Mouse (Mus musculus): ENCODE data around the gene Cldn17. TPM values are rescaled to one million over a fixed set of nuclear protein-coding genes. Genes with fewer than 3 reads are reported as not detected.

Cldn17 gene
- 1.3 and 2.4 TPM in 2 replicates for polyA plus RNA-seq (2015; fragmentation: Nextera tagmentation; extraction: Ambion mirVana)

DNA sequence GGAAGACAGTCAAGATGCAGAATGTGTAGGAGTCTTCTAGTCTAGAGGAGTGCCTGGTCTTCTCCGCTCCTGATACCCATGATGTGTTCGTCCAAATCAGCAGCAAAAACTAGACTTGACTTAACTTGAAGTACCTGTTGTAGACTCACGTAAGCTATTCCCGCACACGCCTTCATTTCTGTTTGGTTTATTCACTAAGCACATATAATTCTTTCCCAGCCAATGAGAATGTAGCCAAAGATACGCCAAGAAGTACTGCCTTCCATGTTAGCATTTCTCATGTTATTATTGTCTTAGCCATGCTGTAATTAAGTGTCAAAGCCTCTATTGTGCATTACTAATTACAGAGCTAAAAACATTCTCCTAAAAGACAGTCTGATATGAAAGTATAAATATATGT, at the start of gene Cldn17:
Cldn17 (minus strand) TSS at position 101 of the 400 bp plus-strand sequence.
- WGBS = 82% methylated on average over 6 of the region's 6 CpGs
- H3K36me3 ChIP-seq = no peaks in the 10 kb centered on the region

DNA sequence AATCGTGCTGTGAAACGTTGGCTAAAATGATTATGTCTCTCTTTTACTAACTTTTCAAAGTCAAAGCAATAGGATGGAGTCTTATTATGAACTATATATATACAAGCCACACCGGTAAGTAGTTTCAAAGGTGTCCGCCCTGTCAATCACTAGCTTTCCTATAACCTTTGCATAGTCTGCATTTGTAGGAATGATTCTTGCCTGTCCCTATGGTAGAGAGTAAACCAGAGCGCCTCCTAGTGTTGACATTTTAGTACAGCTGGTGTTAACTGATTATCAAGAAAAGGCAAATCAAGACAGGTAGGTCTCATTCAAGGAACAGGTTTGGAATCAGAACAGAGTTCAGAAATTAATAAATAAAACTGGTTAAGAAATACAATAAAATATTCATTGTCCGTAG, 35.7 kb upstream of the Cldn17 start:
- Histone ChIP-seq H3K4me2 (replicated peaks) (no peak overlapping the region), H3K4me1 (no peaks in the 10 kb centered on the region), H3K9ac (no peak overlapping the region), H3K4me3 (replicated peaks) (no peak overlapping the region), H3K9me3 (replicated peaks) (no peaks in the 10 kb centered on the region), H3K36me3 (no peaks in the 10 kb centered on the region), H3K27ac (replicated peaks) (no peak overlapping the region), H3K27me3 (no peaks in the 10 kb centered on the region)
- ATAC-seq (ENCODE audit: insufficient number of reproducible peaks, low FRiP score, low TSS enrichment, low read depth) = no peak
- 59% methylated on average over 6 of the region's 6 CpGs for WGBS

More for the DNA sequence above, at the start of gene Cldn17:
- Histone ChIP-seq H3K27me3 (no peaks in the 10 kb centered on the region), H3K4me2 (replicated peaks) (no peak within 1 kb of the TSS), H3K9ac (no peak within 1 kb of the TSS), H3K27ac (replicated peaks) (no peak within 1 kb of the TSS), H3K4me3 (replicated peaks) (no peak within 1 kb of the TSS), H3K9me3 (replicated peaks) (no peaks in the 10 kb centered on the region), H3K4me1 (no peaks in the 10 kb centered on the region)
- no peak for ATAC-seq (ENCODE audit: insufficient number of reproducible peaks, low FRiP score, low TSS enrichment, low read depth)

DNA sequence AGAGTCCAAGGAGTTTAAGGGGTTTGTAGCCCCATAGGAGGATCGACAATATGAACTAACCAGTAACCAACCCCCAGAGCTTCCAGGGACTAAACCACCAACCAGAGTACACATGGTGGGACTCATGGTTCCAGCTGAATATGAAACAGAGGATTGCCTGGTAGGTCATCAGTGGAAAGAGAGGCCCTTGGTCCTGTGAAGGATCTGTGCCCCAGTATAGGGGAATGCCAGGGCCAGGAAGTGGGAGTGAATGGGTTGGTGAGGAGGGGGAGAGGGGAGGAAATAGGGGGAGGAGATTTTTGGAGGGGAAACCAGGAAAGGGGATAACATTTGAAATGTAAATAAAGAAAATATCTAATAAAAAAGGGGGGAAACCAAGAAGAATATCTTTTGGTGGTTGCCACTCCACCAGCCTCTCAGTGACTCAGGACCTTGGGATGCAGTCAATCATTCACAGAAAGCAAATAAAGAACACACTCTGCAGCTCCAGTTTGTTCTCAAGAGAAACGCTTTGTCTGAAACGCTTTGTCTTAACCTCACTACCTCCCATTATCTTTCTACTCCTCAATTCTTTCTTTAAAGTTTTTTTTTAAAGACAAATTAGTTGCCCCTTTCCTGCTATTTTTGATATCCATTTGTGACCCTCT, 33.2 kb upstream of the Cldn17 start:
- WGBS = 76% methylated on average over 3 of the region's 3 CpGs
- Histone ChIP-seq H3K4me1 (no peaks in the 10 kb centered on the region), H3K4me3 (replicated peaks) (no peak overlapping the region), H3K27me3 (no peaks in the 10 kb centered on the region), H3K27ac (replicated peaks) (no peak overlapping the region), H3K9me3 (replicated peaks) (no peaks in the 10 kb centered on the region), H3K4me2 (replicated peaks) (no peak overlapping the region), H3K9ac (no peak overlapping the region), H3K36me3 (no peaks in the 10 kb centered on the region)
- ATAC-seq (ENCODE audit: insufficient number of reproducible peaks, low FRiP score, low TSS enrichment, low read depth) = no peak

DNA sequence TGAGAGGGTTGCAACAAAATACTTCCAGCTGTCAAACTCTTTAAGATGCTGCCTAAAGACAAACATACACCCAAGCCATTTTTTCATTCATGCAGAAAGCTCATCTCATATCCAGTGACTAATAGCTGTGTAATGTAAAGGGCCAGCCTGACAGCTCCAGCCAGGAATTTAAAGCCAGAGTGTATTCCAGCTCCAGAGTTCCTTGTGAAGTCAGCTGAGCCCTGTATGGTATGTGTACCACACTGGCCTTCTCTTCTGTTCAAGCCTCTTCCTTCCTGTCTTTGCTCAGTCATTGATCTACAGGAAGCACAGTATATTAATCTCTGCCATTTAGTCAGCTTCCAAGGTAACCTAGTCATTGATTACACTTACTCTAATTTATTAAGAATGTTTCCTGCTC, 4.6 kb upstream of the Cldn17 start:
- ATAC-seq (ENCODE audit: insufficient number of reproducible peaks, low FRiP score, low TSS enrichment, low read depth) = no peak
- H3K27ac ChIP-seq (replicated peaks) = no peak overlapping the region
- H3K4me1 ChIP-seq = no peaks in the 10 kb centered on the region
- H3K36me3 ChIP-seq = no peaks in the 10 kb centered on the region
- H3K4me3 ChIP-seq (replicated peaks) = no peak overlapping the region
- no peak overlapping the region for H3K4me2 ChIP-seq (replicated peaks)
- no peaks in the 10 kb centered on the region for H3K9me3 ChIP-seq (replicated peaks)
- no peak overlapping the region for H3K9ac ChIP-seq
- H3K27me3 ChIP-seq = no peaks in the 10 kb centered on the region

DNA sequence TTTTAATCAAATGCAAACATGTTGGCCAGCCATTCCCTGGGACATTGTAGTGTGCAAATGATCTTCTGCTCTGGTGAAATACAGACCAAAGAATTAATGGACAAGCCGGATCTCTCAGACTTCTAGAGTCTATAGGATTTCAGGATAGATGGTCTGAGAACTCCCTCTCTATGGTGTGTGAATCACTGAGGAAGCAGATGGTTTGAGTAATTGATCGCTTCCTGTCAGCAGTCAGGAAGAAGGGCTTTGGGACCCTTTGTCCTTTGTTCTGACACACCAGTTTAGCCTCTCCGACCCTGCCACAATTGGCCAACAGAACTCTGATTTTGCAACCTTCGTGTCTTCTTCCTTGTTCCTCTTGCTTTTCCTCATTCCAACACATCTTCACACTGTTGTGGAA, 1.4 kb upstream of the Cldn17 start:
- WGBS = 51% methylated on average over 4 of the region's 4 CpGs
- Histone ChIP-seq H3K9me3 (replicated peaks) (no peaks in the 10 kb centered on the region), H3K36me3 (no peaks in the 10 kb centered on the region), H3K4me1 (no peaks in the 10 kb centered on the region), H3K27me3 (no peaks in the 10 kb centered on the region), H3K4me2 (replicated peaks) (no peak overlapping the region), H3K27ac (replicated peaks) (no peak overlapping the region), H3K9ac (no peak overlapping the region), H3K4me3 (replicated peaks) (no peak overlapping the region)
- no peak for ATAC-seq (ENCODE audit: insufficient number of reproducible peaks, low FRiP score, low TSS enrichment, low read depth)

DNA sequence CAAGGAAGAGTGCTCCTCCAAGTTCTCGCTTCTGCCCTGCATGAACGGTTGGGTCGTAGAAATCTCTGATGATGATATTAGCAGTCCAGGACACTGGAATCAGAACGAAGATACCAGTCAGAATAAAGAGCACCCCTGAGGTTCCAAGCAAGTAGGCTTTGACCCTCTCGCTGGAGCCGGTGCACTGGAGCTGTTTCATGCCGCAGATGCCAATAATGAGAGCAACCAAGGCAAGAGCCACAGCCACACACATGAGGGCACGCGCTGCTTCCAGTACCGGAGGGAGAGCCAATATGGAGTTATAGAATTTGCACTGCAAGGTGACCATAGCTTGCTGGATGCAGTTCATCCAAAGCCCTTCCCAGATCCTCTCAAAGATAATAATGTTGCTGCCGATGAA, 440 bp downstream of the Cldn17 start:
- H3K9ac ChIP-seq = no peak overlapping the region
- H3K27ac ChIP-seq (replicated peaks) = no peak overlapping the region
- H3K4me3 ChIP-seq (replicated peaks) = no peak overlapping the region
- H3K36me3 ChIP-seq = no peaks in the 10 kb centered on the region
- no peak overlapping the region for H3K4me2 ChIP-seq (replicated peaks)
- no peaks in the 10 kb centered on the region for H3K4me1 ChIP-seq
- H3K9me3 ChIP-seq (replicated peaks) = no peaks in the 10 kb centered on the region
- H3K27me3 ChIP-seq = no peaks in the 10 kb centered on the region
- 96% methylated on average over 11 of the region's 11 CpGs for WGBS
- no peak for ATAC-seq (ENCODE audit: insufficient number of reproducible peaks, low FRiP score, low TSS enrichment, low read depth)

DNA sequence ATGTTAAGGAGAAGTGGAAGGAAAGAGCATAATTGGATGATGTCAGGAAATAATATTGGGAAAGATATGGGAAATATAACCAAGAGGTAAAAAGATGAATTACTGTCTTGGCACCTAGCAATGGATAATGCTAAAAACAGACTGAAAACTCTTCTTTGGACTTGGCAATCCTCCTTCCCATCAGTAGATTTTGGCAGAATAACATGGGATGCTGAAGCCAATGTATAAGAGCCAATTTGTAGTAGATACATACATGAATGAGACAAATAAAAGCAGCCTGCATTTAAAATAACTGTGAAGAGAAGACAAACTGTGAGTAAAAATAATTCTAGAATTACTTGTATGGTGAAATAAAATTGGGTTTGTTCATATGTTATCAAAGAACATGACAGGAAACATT, 18.7 kb downstream of the Cldn17 start:
- ATAC-seq (ENCODE audit: insufficient number of reproducible peaks, low FRiP score, low TSS enrichment, low read depth) = no peak
- H3K27ac ChIP-seq (replicated peaks) = no peak overlapping the region
- H3K4me1 ChIP-seq = no peaks in the 10 kb centered on the region
- H3K9me3 ChIP-seq (replicated peaks) = no peaks in the 10 kb centered on the region
- H3K9ac ChIP-seq = no peak overlapping the region
- no peak overlapping the region for H3K4me3 ChIP-seq (replicated peaks)
- no peaks in the 10 kb centered on the region for H3K27me3 ChIP-seq
- no peaks in the 10 kb centered on the region for H3K36me3 ChIP-seq
- H3K4me2 ChIP-seq (replicated peaks) = no peak overlapping the region

DNA sequence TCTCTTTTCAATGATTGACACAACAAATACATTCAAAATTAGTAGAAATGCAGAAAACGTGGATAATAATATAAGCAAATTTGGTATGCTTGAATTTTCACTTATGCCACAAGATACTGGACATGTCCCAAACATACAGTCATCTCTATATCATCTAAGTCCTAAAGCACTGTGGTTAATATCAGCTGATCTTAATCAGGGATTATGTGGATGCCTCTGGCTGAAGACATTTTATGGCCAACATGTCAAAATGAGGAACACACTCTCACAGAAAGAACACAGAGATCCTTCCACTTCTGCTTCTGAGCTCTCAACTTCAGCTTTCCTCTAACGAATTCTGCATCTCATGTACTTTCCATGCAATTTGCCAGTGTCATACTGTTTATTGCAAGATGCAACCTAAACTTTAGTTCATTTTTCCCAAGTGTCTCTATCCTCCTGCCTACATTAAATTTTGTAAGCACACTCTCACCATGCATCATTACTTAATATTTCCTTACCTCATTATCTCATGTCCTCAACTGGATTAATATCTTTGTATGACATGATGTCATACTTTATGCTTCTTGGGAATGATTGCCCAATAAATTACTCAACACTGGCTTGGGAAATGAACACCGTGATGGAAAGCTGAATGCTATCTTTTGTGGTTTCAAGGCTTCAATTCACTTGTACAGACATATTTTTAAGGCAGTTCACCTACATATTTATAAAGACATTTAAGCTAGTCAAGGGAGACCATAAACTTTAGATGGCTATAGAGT, 26.6 kb downstream of the Cldn17 start:
- H3K9ac ChIP-seq = no peak overlapping the region
- 58% methylated on average over 3 of the region's 3 CpGs for WGBS

DNA sequence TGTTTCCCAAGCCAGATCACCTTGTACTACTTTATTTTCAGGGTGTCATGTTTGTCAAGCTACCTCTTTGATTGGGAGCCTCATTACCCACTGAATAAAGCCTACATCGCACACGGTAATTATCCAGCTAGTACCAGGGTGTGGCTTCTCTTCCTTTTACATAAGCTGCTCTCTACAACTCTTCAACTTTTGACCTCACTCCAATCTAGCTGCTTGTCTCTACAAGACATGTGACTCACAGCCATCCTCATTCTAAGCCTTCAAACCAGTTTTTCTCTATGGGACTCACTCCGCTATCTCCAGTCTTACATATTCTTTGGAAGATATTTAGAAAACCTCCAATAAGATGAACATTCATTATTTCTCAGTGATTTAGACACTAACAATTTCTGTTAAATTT, 43.5 kb downstream of the Cldn17 start:
- no peak overlapping the region for H3K4me2 ChIP-seq (replicated peaks)
- H3K27me3 ChIP-seq = no peaks in the 10 kb centered on the region
- H3K9ac ChIP-seq = no peak overlapping the region
- ATAC-seq (ENCODE audit: insufficient number of reproducible peaks, low FRiP score, low TSS enrichment, low read depth) = no peak
- H3K9me3 ChIP-seq (replicated peaks) = no peaks in the 10 kb centered on the region
- H3K27ac ChIP-seq (replicated peaks) = no peak overlapping the region
- no peaks in the 10 kb centered on the region for H3K36me3 ChIP-seq
- WGBS = 67% methylated on average over 3 of the region's 3 CpGs
- no peaks in the 10 kb centered on the region for H3K4me1 ChIP-seq
- no peak overlapping the region for H3K4me3 ChIP-seq (replicated peaks)

More for the DNA sequence above, 26.6 kb downstream of the Cldn17 start:
- Histone ChIP-seq H3K4me3 (replicated peaks) (no peak overlapping the region), H3K9me3 (replicated peaks) (no peaks in the 10 kb centered on the region), H3K27me3 (no peaks in the 10 kb centered on the region), H3K4me2 (replicated peaks) (no peak overlapping the region), H3K27ac (replicated peaks) (no peak overlapping the region), H3K36me3 (no peaks in the 10 kb centered on the region), H3K4me1 (no peaks in the 10 kb centered on the region)
- ATAC-seq (ENCODE audit: insufficient number of reproducible peaks, low FRiP score, low TSS enrichment, low read depth) = no peak

Other genes starting within 250 kb of the Cldn17 start
- gene Grik1, start 216.7 kb downstream of the Cldn17 start, polyA plus RNA-seq (2015; fragmentation: Nextera tagmentation; extraction: Ambion mirVana) = 2.6 and 3.2 TPM in 2 replicates
- gene Cldn8, start 56.2 kb upstream of the Cldn17 start, polyA plus RNA-seq (2015; fragmentation: Nextera tagmentation; extraction: Ambion mirVana) = 8.8 and 11.2 TPM in 2 replicates
- gene Krtap24-1, start 105.3 kb upstream of the Cldn17 start, polyA plus RNA-seq (2015; fragmentation: Nextera tagmentation; extraction: Ambion mirVana) = 0.91 and 1.5 TPM in 2 replicates
- not detected in 2 replicates for gene 2310079G19Rik, start 120.7 kb upstream of the Cldn17 start, polyA plus RNA-seq (2015; fragmentation: Nextera tagmentation; extraction: Ambion mirVana)
- gene Krtap26-1, start 140.8 kb upstream of the Cldn17 start, polyA plus RNA-seq (2015; fragmentation: Nextera tagmentation; extraction: Ambion mirVana) = 2.8 and 4.4 TPM in 2 replicates
- gene Krtap27-1, start 164.7 kb upstream of the Cldn17 start, polyA plus RNA-seq (2015; fragmentation: Nextera tagmentation; extraction: Ambion mirVana) = 0.28 TPM in 1 of 2 replicates, not detected in the other
- not detected in 2 replicates for gene 2310061N02Rik, start 201.0 kb upstream of the Cldn17 start, polyA plus RNA-seq (2015; fragmentation: Nextera tagmentation; extraction: Ambion mirVana)
- gene Krtap13-1, start 221.9 kb upstream of the Cldn17 start, polyA plus RNA-seq (2015; fragmentation: Nextera tagmentation; extraction: Ambion mirVana) = 1.1 and 1.6 TPM in 2 replicates
- 38.5 and 75.7 TPM in 2 replicates for gene Krtap13, start 244.7 kb upstream of the Cldn17 start, polyA plus RNA-seq (2015; fragmentation: Nextera tagmentation; extraction: Ambion mirVana)

All from embryonic facial prominence, embryonic 15.5 days (tissue).